Mouse (Mus musculus): Measurements from ENCODE around the gene Hs3st1. TPM values are rescaled to one million over a fixed set of nuclear protein-coding genes. Genes with fewer than 3 reads are reported as not detected.

Hs3st1 gene
- polyA plus RNA-seq, 1 experiment from 2014 or later, result 10.8 TPM

DNA sequence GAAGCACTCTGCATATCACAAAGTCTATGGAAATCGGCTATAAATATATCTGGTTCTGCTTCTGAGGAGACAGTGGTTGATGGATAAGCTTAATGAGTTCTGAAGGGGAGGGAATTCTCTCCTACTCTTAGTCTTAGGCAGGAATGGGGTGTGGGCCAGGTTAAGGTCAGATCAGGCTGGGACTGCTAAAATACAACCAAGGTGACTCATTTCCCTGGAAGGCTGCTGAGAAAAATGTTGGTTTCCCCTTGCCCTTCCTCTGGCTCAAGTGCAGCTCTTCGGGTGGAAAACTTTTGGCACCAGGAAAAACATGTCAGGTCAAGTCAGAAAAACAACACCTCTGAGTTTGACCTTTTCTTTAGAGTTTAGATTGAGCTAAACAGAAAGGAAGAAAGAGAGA is 143.0 kb downstream of the Hs3st1 start:
- no peaks in the 10 kb centered on the region for H3K4me1 ChIP-seq (replicated peaks)
- WGBS, result 83% methylated on average over 2 of the region's 2 CpGs
- no peak overlapping the region for H3K27ac ChIP-seq
- H3K27me3 ChIP-seq (ENCODE audit: insufficient read depth, poor library complexity, severe bottlenecking), result no peaks in the 10 kb centered on the region
- H3K4me3 ChIP-seq, result no peak overlapping the region
- no peaks in the 10 kb centered on the region for H3K9me3 ChIP-seq
- peaks cover 9% of the 10 kb centered on the region for H3K36me3 ChIP-seq
- no peak for DNase-seq (ENCODE audit: low spot score)

DNA sequence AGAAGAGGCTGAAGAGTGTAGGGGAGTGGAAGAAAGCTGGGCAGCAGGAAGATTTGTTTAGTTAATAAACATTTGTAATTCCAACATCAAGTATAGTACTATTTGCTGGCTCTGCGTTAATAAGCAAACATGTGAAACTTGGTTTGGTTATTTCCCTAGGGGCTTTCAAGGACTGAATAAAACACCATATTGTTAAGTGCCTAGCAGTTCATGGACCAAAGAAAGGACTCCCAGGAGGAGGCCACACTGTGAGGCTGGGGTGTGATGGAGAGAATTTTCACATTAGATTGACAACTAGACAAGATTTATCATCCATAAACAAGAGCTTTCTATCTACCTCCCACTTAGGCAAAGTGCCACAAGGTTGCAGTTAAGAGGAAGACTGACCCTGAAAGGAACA is 147.0 kb downstream of the Hs3st1 start:
- Histone ChIP-seq H3K9me3 (no peaks in the 10 kb centered on the region), H3K27me3 (ENCODE audit: insufficient read depth, poor library complexity, severe bottlenecking) (no peaks in the 10 kb centered on the region), H3K27ac (no peak overlapping the region), H3K4me3 (no peak overlapping the region), H3K36me3 (no peaks in the 10 kb centered on the region), H3K4me1 (replicated peaks) (no peaks in the 10 kb centered on the region)
- no peak for DNase-seq (ENCODE audit: low spot score)
- WGBS, result 74% methylated on average over 1 of the region's 1 CpGs

DNA sequence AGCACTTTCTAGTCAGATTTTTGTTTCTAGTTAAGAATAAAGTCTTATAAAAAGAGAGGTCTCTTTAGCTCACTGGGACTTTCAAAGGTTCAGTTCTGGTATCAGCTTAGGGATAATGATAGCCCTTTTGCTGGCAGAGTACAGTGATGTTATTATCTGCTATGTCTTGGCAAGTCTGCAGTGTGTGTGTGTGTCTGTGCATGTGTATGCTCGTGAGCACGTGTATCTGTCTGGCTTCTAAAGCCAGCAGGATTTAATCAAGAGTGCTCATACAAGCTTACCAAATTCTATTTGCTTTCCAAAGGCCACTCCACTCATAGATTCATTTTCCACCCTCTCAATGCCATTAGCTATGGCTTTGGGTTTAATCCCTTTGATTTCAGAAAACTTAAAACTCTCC is 160.5 kb downstream of the Hs3st1 start:
- Histone ChIP-seq H3K4me3 (no peak overlapping the region), H3K9me3 (no peaks in the 10 kb centered on the region), H3K27ac (no peak overlapping the region), H3K36me3 (no peaks in the 10 kb centered on the region), H3K27me3 (ENCODE audit: insufficient read depth, poor library complexity, severe bottlenecking) (no peaks in the 10 kb centered on the region), H3K4me1 (replicated peaks) (no peaks in the 10 kb centered on the region)
- no peak for DNase-seq (ENCODE audit: low spot score)
- WGBS, result 85% methylated on average over 2 of the region's 2 CpGs

Data from hindbrain, embryonic 10.5 days (tissue).